Mouse (Mus musculus): ENCODE measurements around the gene Trappc6b. TPM values are rescaled to one million over a fixed set of nuclear protein-coding genes. Genes with fewer than 3 reads are reported as not detected.

The Trappc6b gene
- polyA plus RNA-seq (2012; rRNA removed): 158 TPM in 2 replicates

DNA sequence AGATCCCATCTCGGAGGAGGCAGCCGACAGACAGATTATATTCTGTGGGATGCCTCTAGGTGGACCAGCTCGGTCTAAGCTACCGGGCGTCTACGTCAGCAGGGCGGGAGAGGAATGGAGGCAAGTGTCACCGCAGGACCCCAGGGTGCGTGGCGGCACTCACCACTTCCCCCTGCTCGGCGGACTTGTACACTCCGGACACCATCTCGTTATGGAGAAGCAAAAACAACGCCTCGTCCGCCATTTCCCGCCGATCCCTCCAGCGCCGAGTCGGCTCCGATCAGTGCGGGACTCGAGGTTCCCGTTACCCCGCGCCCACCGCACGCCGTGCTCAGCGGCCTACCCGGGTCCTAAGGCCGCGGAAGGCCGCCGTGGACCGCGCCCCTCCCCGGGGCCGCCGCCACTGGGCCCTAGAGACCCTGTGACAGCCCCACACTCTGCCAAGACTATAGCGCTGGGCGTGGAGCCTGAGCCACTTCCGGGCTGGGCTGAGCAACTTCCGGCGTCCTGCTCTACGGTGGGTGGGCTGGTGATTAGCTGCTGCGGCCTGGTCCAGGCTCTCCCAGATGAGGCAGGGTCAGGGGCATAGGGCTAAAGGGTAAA lies at the start of gene Trappc6b:
TSS of gene Trappc6b (minus strand) at position 480 of the 603 bp plus-strand sequence.
- Histone ChIP-seq H3K4me3 (ENCODE audit: insufficient read depth, low read length) (peak within 1 kb of the TSS; percentile 87), H3K4me1 (ENCODE audit: control insufficient read depth, insufficient read depth, low read length) (peaks cover 8% of the 10 kb centered on the region), H3K27ac (ENCODE audit: insufficient read depth, low read length) (peak within 1 kb of the TSS; percentile 89)
- TF ChIP-seq POLR2A (IDR thresholded peaks at IDR 0.05; ENCODE audit: extremely low read depth, insufficient read depth, low read length) (peak; percentile 68; the same call in 1 of the 2 replicates), CTCF (IDR thresholded peaks at IDR 0.05; ENCODE audit: extremely low read depth, insufficient read depth, low read length) (no peak)

DNA sequence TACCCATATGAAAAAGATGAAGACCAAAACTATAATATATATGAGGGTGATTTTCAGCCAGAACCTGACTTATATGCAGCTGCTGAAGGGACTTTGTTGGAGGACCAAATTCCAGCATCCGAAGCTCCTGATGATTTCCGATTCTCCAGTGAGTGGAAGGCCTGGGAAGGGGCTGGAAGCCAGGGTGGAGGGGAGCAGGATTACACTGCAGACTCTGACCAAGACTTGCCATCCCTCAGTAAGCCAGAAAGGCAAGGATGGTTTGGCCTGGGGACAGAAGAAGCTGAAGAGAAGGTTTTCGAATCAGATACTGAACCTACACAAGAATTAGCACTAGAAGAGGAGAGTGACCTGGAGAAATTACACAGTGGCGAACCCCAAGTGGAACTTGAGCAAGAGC lies 46.7 kb upstream of the Trappc6b start:
- no peaks in the 10 kb centered on the region for H3K4me1 ChIP-seq (ENCODE audit: control insufficient read depth, insufficient read depth, low read length)
- TF ChIP-seq CTCF (IDR thresholded peaks at IDR 0.05; ENCODE audit: extremely low read depth, insufficient read depth, low read length) (no peak), POLR2A (IDR thresholded peaks at IDR 0.05; ENCODE audit: extremely low read depth, insufficient read depth, low read length) (no peak)
- no peak overlapping the region for H3K4me3 ChIP-seq (ENCODE audit: insufficient read depth, low read length)
- no peak overlapping the region for H3K27ac ChIP-seq (ENCODE audit: insufficient read depth, low read length)

DNA sequence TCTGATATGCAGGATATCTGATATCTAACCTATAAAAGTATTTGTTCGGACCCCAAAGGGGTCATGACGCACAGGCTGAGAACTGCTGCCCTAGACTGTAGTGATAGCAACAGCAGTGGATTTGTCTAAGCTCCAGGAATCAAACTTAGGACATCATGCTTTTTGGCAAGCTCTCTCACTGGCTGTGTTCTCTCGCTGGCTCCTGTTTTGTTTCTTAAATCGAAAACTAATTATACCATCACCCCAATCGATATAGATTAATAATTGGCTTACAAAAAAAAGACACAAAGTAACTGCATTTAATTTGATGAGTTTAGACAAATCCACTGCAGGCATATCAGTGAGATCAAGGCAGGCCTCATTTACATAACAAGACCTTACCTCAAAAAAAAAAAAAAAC lies 45.2 kb upstream of the Trappc6b start:
- H3K4me3 ChIP-seq (ENCODE audit: insufficient read depth, low read length): no peak overlapping the region
- no peak for TF ChIP-seq CTCF (IDR thresholded peaks at IDR 0.05; ENCODE audit: extremely low read depth, insufficient read depth, low read length)
- TF ChIP-seq POLR2A (IDR thresholded peaks at IDR 0.05; ENCODE audit: extremely low read depth, insufficient read depth, low read length): no peak
- no peak overlapping the region for H3K27ac ChIP-seq (ENCODE audit: insufficient read depth, low read length)
- no peaks in the 10 kb centered on the region for H3K4me1 ChIP-seq (ENCODE audit: control insufficient read depth, insufficient read depth, low read length)

DNA sequence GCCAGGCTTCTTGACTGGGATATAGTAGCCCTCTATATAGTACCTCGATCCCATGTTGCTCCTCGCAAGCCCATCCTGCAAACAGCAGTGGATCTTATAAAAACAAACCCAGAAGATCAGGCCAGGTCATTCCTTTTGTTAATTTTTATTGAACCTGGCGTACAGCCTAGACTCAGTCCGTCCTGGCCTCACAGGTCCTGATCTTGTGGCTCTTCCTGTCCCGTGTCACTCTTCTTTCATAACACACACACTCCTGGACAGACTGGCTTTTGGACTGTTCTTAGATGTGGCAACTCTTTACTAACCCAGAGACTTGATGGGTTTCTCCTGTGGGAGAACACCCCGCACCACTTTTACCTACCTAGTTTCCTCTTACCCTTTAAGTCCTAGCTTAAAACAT lies 44.6 kb upstream of the Trappc6b start:
- Histone ChIP-seq H3K4me3 (ENCODE audit: insufficient read depth, low read length) (no peak overlapping the region), H3K4me1 (ENCODE audit: control insufficient read depth, insufficient read depth, low read length) (no peaks in the 10 kb centered on the region), H3K27ac (ENCODE audit: insufficient read depth, low read length) (no peak overlapping the region)
- no peak for TF ChIP-seq POLR2A (IDR thresholded peaks at IDR 0.05; ENCODE audit: extremely low read depth, insufficient read depth, low read length)

DNA sequence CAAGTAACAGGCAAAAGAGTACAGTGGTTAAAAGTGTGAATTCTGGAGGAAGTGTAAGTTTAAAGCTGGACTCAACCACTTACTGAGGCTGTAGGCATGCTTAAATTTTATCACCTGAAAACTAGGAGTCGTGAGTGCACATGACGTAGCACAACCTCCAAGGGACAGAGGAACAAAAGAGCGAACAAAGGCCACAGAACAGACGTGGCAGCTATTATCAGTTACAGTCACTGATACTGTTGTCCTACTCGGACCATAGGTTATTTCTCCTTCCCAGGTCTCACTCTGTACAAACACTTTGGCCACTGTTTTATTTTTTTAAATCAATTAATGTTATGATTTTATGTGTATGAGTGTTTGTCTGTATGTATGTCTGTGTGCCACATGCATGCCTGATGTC lies 43.5 kb upstream of the Trappc6b start:
- Histone ChIP-seq H3K4me1 (ENCODE audit: control insufficient read depth, insufficient read depth, low read length) (no peaks in the 10 kb centered on the region), H3K27ac (ENCODE audit: insufficient read depth, low read length) (no peak overlapping the region), H3K4me3 (ENCODE audit: insufficient read depth, low read length) (no peak overlapping the region)
- TF ChIP-seq POLR2A (IDR thresholded peaks at IDR 0.05; ENCODE audit: extremely low read depth, insufficient read depth, low read length): no peak
- TF ChIP-seq CTCF (IDR thresholded peaks at IDR 0.05; ENCODE audit: extremely low read depth, insufficient read depth, low read length): no peak

DNA sequence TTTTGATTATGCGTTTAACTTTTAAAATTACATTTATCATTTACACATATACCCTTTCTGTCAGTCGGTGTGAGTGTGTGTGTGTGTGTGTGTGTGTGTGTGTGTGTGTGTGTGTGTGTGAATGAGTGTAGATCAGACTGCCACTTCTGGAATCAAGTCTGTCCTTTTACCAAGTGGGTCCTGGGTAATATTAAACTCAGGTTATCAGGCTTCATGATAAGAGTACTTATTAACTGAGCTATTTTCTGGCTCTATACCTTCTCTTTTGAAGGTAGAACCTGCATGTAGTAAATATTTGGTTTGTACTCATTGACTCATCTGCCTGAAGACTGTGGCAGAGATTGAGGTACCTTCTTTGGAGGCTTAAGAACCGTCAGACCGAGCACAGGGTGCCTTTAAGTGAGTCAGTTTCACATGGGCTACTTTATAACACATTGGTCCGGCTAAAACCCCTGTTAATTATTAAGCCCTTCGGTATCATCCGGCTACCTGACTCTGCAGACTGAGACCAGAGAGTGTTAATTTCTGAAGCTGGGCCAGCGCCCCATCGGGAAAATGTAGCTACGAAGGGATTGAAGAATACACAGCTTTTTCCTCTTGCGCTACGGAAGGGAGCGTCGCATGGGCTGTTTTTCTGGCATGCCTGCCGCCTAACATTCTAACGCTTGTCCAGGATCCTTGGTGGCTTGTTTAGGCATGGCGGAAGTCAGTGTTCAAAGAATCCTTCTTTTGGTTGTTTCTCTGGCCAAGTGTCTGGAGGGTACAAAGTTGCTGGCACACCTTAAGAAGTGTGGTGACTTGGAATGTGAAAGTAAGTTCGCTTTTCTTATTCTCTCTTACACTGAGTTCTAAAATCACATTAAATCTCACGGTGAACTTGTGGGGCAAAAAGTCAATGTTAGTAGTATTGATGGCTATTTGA lies 34.1 kb upstream of the Trappc6b start, which contains the start of gene Mia2:
TSS of gene Mia2 (plus strand) at position 696 of the 922 bp plus-strand sequence.
- Histone ChIP-seq H3K27ac (ENCODE audit: insufficient read depth, low read length) (no peak within 1 kb of the TSS), H3K4me3 (ENCODE audit: insufficient read depth, low read length) (no peak within 1 kb of the TSS), H3K4me1 (ENCODE audit: control insufficient read depth, insufficient read depth, low read length) (no peaks in the 10 kb centered on the region)
- no peak for TF ChIP-seq CTCF (IDR thresholded peaks at IDR 0.05; ENCODE audit: extremely low read depth, insufficient read depth, low read length)
- TF ChIP-seq POLR2A (IDR thresholded peaks at IDR 0.05; ENCODE audit: extremely low read depth, insufficient read depth, low read length): no peak

DNA sequence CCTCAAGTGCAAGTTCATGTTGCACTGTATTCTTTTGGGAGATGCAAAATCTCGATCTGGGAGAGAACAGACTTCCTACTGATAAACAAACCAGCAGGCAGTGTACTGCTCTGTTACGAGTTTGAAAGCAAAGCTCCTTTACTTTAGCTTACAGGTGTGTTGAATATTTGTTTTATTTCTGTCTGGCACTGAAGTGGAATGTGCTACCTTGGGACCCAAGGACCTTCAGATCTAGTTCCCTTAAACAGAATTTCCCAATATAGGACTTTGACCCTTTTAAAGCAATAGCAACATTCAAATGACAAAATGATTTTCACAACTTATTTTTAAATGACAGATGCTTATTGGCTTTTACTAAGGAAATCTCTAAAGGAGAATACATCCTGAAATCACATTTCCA lies 32.3 kb upstream of the Trappc6b start:
- TF ChIP-seq POLR2A (IDR thresholded peaks at IDR 0.05; ENCODE audit: extremely low read depth, insufficient read depth, low read length): no peak
- TF ChIP-seq CTCF (IDR thresholded peaks at IDR 0.05; ENCODE audit: extremely low read depth, insufficient read depth, low read length): no peak
- H3K27ac ChIP-seq (ENCODE audit: insufficient read depth, low read length): no peak overlapping the region
- H3K4me1 ChIP-seq (ENCODE audit: control insufficient read depth, insufficient read depth, low read length): no peaks in the 10 kb centered on the region
- H3K4me3 ChIP-seq (ENCODE audit: insufficient read depth, low read length): no peak overlapping the region

DNA sequence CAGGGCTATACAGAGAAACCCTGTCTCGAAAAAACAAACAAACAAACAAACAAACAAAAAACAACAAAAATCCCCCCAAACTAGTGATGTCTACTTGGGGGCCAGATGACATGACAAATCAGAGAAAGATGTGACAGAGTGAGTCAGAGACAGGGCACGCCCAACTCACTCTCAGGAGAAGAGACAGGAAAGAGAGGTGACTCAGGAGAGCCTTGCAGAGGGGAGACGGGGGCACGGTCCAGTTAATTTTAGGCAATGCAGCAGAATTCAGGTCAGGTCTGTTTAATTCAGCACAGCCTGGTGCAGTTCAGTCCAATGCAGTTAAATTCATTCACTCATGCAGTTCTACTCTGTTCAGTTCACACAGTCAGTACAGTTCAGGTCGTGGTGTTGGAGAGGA lies 24.9 kb upstream of the Trappc6b start:
- no peak for TF ChIP-seq POLR2A (IDR thresholded peaks at IDR 0.05; ENCODE audit: extremely low read depth, insufficient read depth, low read length)
- no peak for TF ChIP-seq CTCF (IDR thresholded peaks at IDR 0.05; ENCODE audit: extremely low read depth, insufficient read depth, low read length)
- Histone ChIP-seq H3K4me1 (ENCODE audit: control insufficient read depth, insufficient read depth, low read length) (no peaks in the 10 kb centered on the region), H3K4me3 (ENCODE audit: insufficient read depth, low read length) (no peak overlapping the region), H3K27ac (ENCODE audit: insufficient read depth, low read length) (no peak overlapping the region)

DNA sequence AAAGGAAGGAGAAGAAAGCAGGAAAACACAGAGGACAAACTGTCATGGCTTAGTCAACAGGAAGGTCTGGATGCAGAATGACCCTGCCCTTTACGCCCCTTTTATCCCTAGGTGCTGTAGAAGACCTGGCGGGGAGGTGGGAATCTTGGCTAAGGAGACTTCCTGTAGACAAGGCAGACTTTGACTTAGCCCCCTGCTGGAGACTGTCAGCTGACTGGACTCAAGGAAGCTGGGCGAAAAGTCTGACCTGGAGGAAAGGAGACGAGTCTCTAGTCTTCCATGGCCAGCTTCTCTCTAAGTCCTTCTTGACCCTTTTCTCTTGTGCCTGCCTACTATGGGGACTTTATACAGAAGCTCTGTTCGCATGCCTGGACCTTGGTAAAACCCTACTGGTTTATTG lies 23.2 kb upstream of the Trappc6b start:
- Histone ChIP-seq H3K4me3 (ENCODE audit: insufficient read depth, low read length) (no peak overlapping the region), H3K4me1 (ENCODE audit: control insufficient read depth, insufficient read depth, low read length) (no peaks in the 10 kb centered on the region), H3K27ac (ENCODE audit: insufficient read depth, low read length) (no peak overlapping the region)
- TF ChIP-seq CTCF (IDR thresholded peaks at IDR 0.05; ENCODE audit: extremely low read depth, insufficient read depth, low read length) (no peak), POLR2A (IDR thresholded peaks at IDR 0.05; ENCODE audit: extremely low read depth, insufficient read depth, low read length) (no peak)

DNA sequence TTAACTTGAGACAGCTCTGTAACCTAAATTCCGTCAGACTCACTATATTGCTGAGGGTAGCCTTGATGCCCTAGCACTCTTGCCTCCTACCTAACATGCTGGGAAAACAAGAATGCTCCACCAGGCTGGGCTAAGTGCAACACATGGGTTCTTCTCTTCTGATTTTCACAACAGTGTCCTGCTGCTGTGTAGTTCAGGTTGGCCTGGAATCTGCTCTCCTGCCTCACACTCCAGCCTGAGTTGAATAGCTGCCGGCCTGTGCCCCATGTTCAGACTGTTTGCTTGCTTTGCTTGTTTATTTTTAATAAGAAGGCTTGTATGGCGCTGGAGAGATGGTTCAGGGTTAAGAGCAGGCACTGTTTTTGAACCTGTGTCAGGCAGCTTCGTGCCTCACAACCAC lies 19.2 kb upstream of the Trappc6b start:
- no peak for TF ChIP-seq POLR2A (IDR thresholded peaks at IDR 0.05; ENCODE audit: extremely low read depth, insufficient read depth, low read length)
- TF ChIP-seq CTCF (IDR thresholded peaks at IDR 0.05; ENCODE audit: extremely low read depth, insufficient read depth, low read length): no peak
- Histone ChIP-seq H3K27ac (ENCODE audit: insufficient read depth, low read length) (no peak overlapping the region), H3K4me1 (ENCODE audit: control insufficient read depth, insufficient read depth, low read length) (no peaks in the 10 kb centered on the region)

More for the DNA sequence above, 19.2 kb upstream of the Trappc6b start:
- H3K4me3 ChIP-seq (ENCODE audit: insufficient read depth, low read length): no peak overlapping the region

Data from cortical plate, adult 2 months (tissue).